In genomic region chr11:54973481-54974212, GRCm38 (mm10) we compare ENCODE assay signal across 9 mouse cellular contexts. TPM values are rescaled to one million over a fixed set of nuclear protein-coding genes. Genes with fewer than 3 reads are reported as not detected.
DNase-seq lines count a peak whose midpoint lies in the region; ATAC-seq lines count a peak whose summit lies in the region.
"Had no signal": no experiment of that assay in that cellular context is flagged by ENCODE, and none has a peak within 500 bp of the region (broad histone marks: within the 10 kb centered on the region; RNA-seq: fewer than 3 reads in every experiment).

No protein-coding gene starts in this region.

- peak overlapping the region; percentile 61; the same call in 1 of the 2 replicates for H3K27ac ChIP-seq in heart, embryonic 12.5 days (ENCODE audit: poor library complexity, severe bottlenecking)
- H3K27ac ChIP-seq in kidney, embryonic 16.5 days (ENCODE audit: low read length) = peak overlapping the region; percentile 33; the same call in 1 of the 2 replicates
- H3K27ac ChIP-seq: liver, embryonic 15.5 days had no signal

- no peak overlapping the region for H3K4me3 ChIP-seq in heart, embryonic 12.5 days
- no peak overlapping the region for H3K4me3 ChIP-seq in kidney, embryonic 16.5 days (ENCODE audit: low read length)
- H3K4me3 ChIP-seq: liver, embryonic 15.5 days had no signal

- H3K4me1 ChIP-seq in heart, embryonic 12.5 days (replicated peaks) = peaks cover 38% of the 10 kb centered on the region
- peaks cover 9% of the 10 kb centered on the region for H3K4me1 ChIP-seq in kidney, embryonic 16.5 days (ENCODE audit: insufficient read depth, low read length)

- peaks cover 12% of the 10 kb centered on the region for H3K36me3 ChIP-seq in heart, embryonic 12.5 days
- peaks cover under 1% of the 10 kb centered on the region; the same call in 1 of the 2 replicates for H3K36me3 ChIP-seq in kidney, embryonic 16.5 days (ENCODE audit: insufficient read depth, low read length)

- H3K4me2 ChIP-seq in heart, embryonic 12.5 days = peak overlapping the region; percentile 11; the same call in 1 of the 2 replicates
- no peak overlapping the region for H3K4me2 ChIP-seq in kidney, embryonic 16.5 days (replicated peaks; ENCODE audit: low read depth, low read length)
- H3K4me2 ChIP-seq: liver, embryonic 15.5 days had no signal

- H3K9me3 ChIP-seq in heart, embryonic 12.5 days (replicated peaks) = no peaks in the 10 kb centered on the region
- H3K9me3 ChIP-seq in kidney, embryonic 16.5 days (ENCODE audit: low read length) = no peaks in the 10 kb centered on the region
- H3K9me3 ChIP-seq: liver, embryonic 15.5 days had no signal

- peak; percentile 66 for ATAC-seq in heart, embryonic 12.5 days (ENCODE audit: insufficient number of reproducible peaks, low FRiP score)
- peak; percentile 77; the same call in 1 of the 2 replicates for ATAC-seq in kidney, embryonic 16.5 days (ENCODE audit: low FRiP score, low TSS enrichment)

- H3K9ac ChIP-seq in heart, embryonic 12.5 days = no peak overlapping the region
- H3K9ac ChIP-seq in kidney, embryonic 16.5 days (replicated peaks; ENCODE audit: low read length) = peak overlapping the region; percentile 19; the same call in 1 of the 2 replicates
- H3K9ac ChIP-seq: liver, embryonic 15.5 days had no signal

- WGBS in heart, embryonic 12.5 days = 48% methylated on average over 8 of the region's 8 CpGs
- 50% methylated on average over 8 of the region's 8 CpGs for WGBS in kidney, embryonic 16.5 days

- DNase-seq in layer of hippocampus, postnatal 10 days (ENCODE audit: low spot score in 2 of 2) = peak; percentile 39 to 42
- no peak for DNase-seq in layer of hippocampus, adult 18-20 months (ENCODE audit: low spot score in 2 of 2)
- peak; percentile 39 for DNase-seq in brain, adult 2 months (ENCODE audit: low read depth, low spot score)
- peak; percentile 71 to 83 for DNase-seq in lung, postnatal 4 days
- peak; percentile 63 to 74 for DNase-seq in spleen, postnatal 4 days (ENCODE audit: low spot score in 2 of 2)
- no peak for DNase-seq in urinary bladder, adult 2 months (ENCODE audit: low spot score)

- H3K27me3 ChIP-seq in heart, embryonic 12.5 days (replicated peaks) = no peaks in the 10 kb centered on the region
- H3K27me3 ChIP-seq in kidney, embryonic 16.5 days (ENCODE audit: insufficient read depth, low read length) = no peaks in the 10 kb centered on the region
- H3K27me3 ChIP-seq: liver, embryonic 15.5 days had no signal

RNA-seq across cellular contexts. Expression of gene Tnip1, which starts 10.9 kb away (rescaled TPM):
- 10 to 100 TPM; 29.0 to 32.2 TPM for total RNA-seq in layer of hippocampus, postnatal 10 days (2021)
- total RNA-seq in layer of hippocampus, adult 18-20 months (2021) = 10 to 100 TPM; 35.2 to 39.0 TPM
- 23.1 and 23.6 TPM in 2 replicates for polyA plus RNA-seq in heart, embryonic 12.5 days (2016; fragmentation: Nextera tagmentation; extraction: Ambion mirVana)
- 20.2 and 22.0 TPM in 2 replicates for polyA plus RNA-seq in kidney, embryonic 16.5 days (2015; fragmentation: Nextera tagmentation; extraction: Ambion mirVana)
- polyA plus RNA-seq in urinary bladder, adult 2 months (2012; rRNA removed) = 19.5 and 25.0 TPM in 2 replicates

RNA-seq across cellular contexts. Expression of gene Anxa6, which starts 59.6 kb away (rescaled TPM):
- total RNA-seq in layer of hippocampus, postnatal 10 days (2021) = 10 to 100 TPM; 88.4 to 88.7 TPM
- total RNA-seq in layer of hippocampus, adult 18-20 months (2021) = 10 to 100 TPM; 89.8 to 97.0 TPM
- polyA plus RNA-seq in heart, embryonic 12.5 days (2016; fragmentation: Nextera tagmentation; extraction: Ambion mirVana) = 335 and 339 TPM in 2 replicates
- polyA plus RNA-seq in kidney, embryonic 16.5 days (2015; fragmentation: Nextera tagmentation; extraction: Ambion mirVana) = 239 and 266 TPM in 2 replicates
- 204 and 234 TPM in 2 replicates for polyA plus RNA-seq in urinary bladder, adult 2 months (2012; rRNA removed)

Comparison
In these comparisons a context has a peak if more than half of its experiments do, and no peak if none do; other contexts are left out.
1. DNase-seq: peak in layer of hippocampus, postnatal 10 days (2 of 2), brain, adult 2 months (single experiment), lung, postnatal 4 days (2 of 2) and spleen, postnatal 4 days (2 of 2); none in layer of hippocampus, adult 18-20 months (0 of 2) and urinary bladder, adult 2 months (single experiment).